Mouse (Mus musculus) myocyte (in vitro differentiated cells): ENCODE data around the gene Arhgdia.
"Not testable (repeated sequence)": the region's sequence is repeated elsewhere in the genome, so short reads cannot be mapped to it uniquely, and the experiment has no call there.

Experiments used
- CEBPB ChIP-seq: IDR thresholded peaks from 2 replicates; pipeline ENCODE4 v1.6.1; 2011; ENCODE audit warnings: mild to moderate bottlenecking, moderate library complexity; ENCODE audit not compliant: poor library complexity, insufficient read depth, severe bottlenecking
- E2F4 ChIP-seq: IDR thresholded peaks from one replicate; pipeline ENCODE4 v1.6.1; 2011; ENCODE audit warnings: mild to moderate bottlenecking, control low read depth, moderate library complexity; ENCODE audit not compliant: insufficient read depth
- MAX ChIP-seq: IDR thresholded peaks from one replicate; pipeline ENCODE4 v1.6.1; 2011; ENCODE audit warnings: low read depth, mild to moderate bottlenecking, control low read depth
- MYOD1 ChIP-seq, 3 experiments: IDR thresholded peaks; one replicate each; pipeline ENCODE4 v1.6.1; 2011; ENCODE audit warnings: control low read depth in 2 of 3, low read depth in 2 of 3, mild to moderate bottlenecking in 2 of 3, moderate library complexity in 1 of 3; ENCODE audit not compliant: insufficient read length in 2 of 3, control insufficient read depth in 1 of 3
- MYOG ChIP-seq, 3 experiments: IDR thresholded peaks; one replicate each; pipeline ENCODE4 v1.6.1; 2011; ENCODE audit warnings: control low read depth in 2 of 3, low read depth in 2 of 3, mild to moderate bottlenecking in 2 of 3; ENCODE audit not compliant: insufficient read length in 2 of 3, control insufficient read depth in 1 of 3, insufficient read depth in 1 of 3
- POLR2A ChIP-seq: IDR thresholded peaks from one replicate; pipeline ENCODE4 v1.6.1; 2011; ENCODE audit warnings: low read depth, mild to moderate bottlenecking, control low read depth, moderate library complexity; ENCODE audit not compliant: insufficient read length
- POLR2AphosphoS2 ChIP-seq: IDR thresholded peaks from one replicate; pipeline ENCODE4 v1.6.1; 2011; ENCODE audit warnings: low read depth, control low read depth; ENCODE audit not compliant: insufficient read length
- REST ChIP-seq: IDR thresholded peaks from one replicate; pipeline ENCODE4 v1.6.1; 2011; ENCODE audit warnings: mild to moderate bottlenecking, control low read depth, moderate library complexity; ENCODE audit not compliant: insufficient read depth, insufficient read length
- SRF ChIP-seq: IDR thresholded peaks from one replicate; pipeline ENCODE4 v1.6.1; 2011; ENCODE audit warnings: low read depth; ENCODE audit not compliant: control insufficient read depth, insufficient read length
- TCF12 ChIP-seq: IDR thresholded peaks from one replicate; pipeline ENCODE4 v1.6.1; 2011; ENCODE audit warnings: mild to moderate bottlenecking, control low read depth; ENCODE audit not compliant: poor library complexity, insufficient read depth, severe bottlenecking
- TCF3 ChIP-seq: IDR thresholded peaks from one replicate; pipeline ENCODE4 v1.6.1; 2011; ENCODE audit warnings: low read depth, control low read depth; ENCODE audit not compliant: insufficient read length
- USF1 ChIP-seq: IDR thresholded peaks from one replicate; pipeline ENCODE4 v1.6.1; 2011; ENCODE audit warnings: low read depth, mild to moderate bottlenecking, control low read depth, moderate library complexity

DNA sequence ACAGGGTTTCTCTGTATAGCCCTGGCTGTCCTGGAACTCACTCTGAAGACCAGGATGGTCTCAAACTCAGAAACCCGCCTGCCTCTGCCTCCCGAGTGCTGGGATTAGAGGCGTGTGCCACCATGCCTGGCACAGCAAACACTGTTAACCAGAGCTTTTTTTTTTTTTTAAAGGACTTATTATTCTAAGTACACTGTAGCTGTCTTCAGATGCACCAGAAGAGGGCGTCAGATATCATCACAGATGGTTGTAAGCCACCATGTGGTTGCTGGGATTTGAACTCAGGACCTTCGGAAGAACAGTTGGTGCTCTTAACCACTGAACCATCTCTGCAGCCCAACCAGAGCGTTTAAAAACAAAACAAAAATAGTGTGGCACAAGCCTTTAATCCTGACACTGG is 22.6 kb downstream of the Arhgdia start:
- TF ChIP-seq MAX; E2F4; REST; POLR2AphosphoS2; POLR2A; CEBPB; USF1; SRF; TCF12; MYOD1 (IDR thresholded peaks at IDR 0.05; ENCODE audit: control insufficient read depth in 1 of 3, insufficient read length in 2 of 3, low read depth in 2 of 3); MYOG (IDR thresholded peaks at IDR 0.05; ENCODE audit: control insufficient read depth in 1 of 3, insufficient read depth in 1 of 3, insufficient read length in 2 of 3, low read depth in 2 of 3); TCF3: not testable (repeated sequence)
